Mouse (Mus musculus) spleen, adult 12 weeks (tissue): ENCODE data around the gene Tal1.

Source experiments
- DNase-seq: peaks from one replicate; pipeline ENCODE4 v3.0.0; 2022; ENCODE audit warnings: low spot score

The Tal1 gene

DNA sequence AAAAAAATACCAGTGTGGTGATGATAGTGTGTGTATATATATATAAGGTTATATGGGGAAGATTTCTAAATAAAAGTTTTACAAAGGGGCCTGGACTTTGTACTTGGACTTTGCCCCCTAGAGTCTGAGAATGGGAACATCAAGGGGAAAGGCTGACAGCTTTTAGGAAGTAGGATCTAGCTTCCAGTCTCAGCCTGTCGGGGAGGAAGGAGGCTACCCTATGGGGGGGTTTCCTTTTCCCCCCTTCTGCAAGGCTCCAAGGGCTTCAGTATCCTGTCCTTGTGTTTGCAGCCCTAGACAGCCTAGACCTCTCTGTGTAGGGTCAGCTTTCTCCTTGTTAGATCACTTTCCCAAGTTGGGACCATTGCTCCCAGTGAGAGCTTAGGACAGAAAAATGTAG lies 15.4 kb downstream of the Tal1 start:
- DNase-seq = no peak

DNA sequence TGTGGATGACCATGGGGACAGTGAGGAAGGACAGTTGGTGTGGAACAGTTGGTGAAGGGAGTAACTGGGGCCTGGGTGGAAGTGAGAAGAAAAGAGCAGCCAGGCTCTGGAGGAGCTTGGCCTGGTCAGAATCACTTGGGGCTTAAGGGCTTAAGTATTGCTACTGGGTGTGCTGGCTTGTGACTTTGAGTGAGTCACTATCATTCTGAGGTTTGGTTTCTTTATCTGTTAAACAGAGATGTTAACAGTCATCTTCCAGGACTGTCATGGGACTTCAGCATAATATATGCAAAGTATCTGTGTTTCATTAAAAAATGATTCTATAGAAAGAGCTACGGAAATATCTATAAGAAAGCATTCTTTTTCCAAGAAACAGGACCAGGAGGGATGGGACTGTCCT lies 18.6 kb downstream of the Tal1 start:
- no peak for DNase-seq

DNA sequence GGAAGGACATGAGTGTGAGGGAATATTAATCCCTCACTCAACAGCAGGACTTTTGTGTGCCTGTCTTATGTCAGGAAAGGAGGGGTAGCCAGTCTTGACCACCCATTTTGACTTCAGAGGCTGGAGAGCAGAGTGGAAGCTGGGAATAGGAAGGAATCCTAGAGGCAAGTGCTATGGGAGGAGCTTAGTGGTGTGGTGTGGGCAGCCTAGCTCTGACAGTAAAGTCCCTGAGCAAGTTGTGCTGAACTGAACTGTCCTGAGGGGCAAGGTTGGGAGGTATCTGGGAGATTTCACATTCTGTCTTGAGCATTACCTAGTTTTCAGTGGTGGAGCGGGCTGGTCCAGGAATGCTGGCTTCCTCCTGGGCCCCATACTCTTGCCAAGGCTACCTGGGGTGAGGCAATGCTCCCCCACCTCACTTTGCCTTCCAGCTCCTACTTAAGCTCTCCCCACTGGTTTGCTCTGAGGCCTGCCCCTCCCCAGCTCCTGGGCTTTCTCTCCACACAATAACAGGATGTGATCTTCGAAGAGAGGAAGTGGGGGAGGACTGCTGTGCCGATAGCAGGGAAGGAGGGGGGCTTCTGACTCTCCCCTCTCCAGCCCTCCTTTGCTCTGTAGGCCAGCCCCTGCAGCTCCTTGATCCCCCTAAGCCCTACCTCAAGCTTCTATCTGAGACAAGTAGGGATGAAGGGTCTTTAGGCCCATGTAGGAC lies 19.1 kb downstream of the Tal1 start:
- no peak for DNase-seq

DNA sequence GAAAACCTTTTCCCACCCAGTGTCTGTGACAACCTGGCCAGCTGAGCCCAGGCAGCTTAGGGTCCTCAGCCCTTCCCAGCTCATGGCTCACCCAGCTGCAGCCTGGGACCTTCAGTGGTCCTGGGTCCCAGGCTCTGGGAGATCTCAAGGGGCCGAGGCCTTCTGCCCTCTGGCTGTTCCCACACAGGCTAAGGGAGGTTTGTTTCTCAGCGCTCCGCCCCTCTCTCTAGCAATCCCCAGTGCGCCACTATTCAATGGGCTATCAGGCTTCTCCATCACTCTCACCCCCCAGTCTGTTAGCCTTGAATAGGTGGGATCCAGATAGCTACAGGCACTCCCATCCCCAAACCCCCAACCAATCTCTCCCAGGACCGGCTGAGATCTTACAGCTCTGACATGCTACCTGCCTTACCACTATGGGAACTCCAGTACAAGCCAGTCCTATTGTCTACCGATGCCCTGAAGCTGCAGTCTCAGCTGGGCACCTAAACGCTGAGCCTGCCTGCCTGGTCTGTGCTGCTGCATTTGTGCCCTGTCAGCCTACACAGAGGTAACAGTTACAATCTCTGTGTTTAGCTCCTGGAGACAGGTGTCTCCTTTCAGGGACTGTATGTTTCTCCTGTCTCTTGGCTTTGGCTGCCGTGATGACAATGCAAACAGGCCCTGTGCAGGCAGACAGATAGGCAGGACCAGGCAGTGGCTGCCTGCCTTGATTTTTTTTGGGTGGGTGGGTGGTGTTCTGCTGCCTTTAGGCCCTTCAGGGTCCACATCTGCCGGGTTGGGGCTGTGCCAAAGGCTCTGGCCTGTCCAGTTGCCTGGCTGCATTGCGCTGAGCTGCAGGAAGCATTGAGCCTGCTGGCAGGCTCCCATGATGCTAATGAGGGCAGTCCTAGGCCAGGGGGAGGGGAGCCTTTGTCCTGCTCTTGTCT lies 22.9 kb downstream of the Tal1 start:
- no peak for DNase-seq

- no peak for DNase-seq
Observed at GRCm38 (mm10) chr4:115079821-115080349, 23.7 kb downstream of the Tal1 start.

GRCm38 (mm10) chr4:115083031-115083430 lies 26.8 kb downstream of the Tal1 start:
- no peak for DNase-seq

- DNase-seq = peak; percentile 51
Observed at GRCm38 (mm10) chr4:115085522-115086095, 29.4 kb downstream of the Tal1 start.

- DNase-seq = no peak
Observed at GRCm38 (mm10) chr4:115086257-115086656, 30.0 kb downstream of the Tal1 start.

DNA sequence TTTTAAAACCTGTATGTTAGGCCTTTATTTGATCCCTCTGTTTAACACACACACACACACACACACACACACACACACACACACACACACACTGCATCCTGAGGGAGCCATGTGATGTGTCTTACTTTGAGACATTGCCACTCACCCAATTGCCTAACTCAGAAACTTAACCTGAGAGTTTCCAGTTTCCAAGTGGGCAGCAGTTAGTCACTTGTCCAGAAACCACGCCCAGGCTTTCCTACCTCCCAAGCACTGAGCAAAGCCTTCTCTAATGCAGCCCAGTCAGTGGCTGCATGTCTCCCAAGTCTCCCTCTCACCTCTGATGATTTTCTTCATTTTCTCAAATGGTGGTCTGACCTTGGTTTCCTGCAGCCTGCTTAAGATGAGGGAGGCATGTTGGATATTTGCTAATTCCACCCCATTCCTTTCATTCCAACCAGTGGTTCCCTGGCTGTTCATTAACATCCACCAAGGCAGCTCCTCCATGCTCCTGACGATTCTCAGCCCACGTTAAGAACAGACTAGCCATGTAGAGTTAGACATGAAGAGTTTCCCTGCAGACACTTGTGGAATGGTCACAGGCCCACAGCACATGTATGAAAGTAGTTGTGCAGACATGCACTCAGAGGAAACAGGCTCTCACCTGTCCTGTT lies 30.7 kb downstream of the Tal1 start:
- DNase-seq = no peak

DNA sequence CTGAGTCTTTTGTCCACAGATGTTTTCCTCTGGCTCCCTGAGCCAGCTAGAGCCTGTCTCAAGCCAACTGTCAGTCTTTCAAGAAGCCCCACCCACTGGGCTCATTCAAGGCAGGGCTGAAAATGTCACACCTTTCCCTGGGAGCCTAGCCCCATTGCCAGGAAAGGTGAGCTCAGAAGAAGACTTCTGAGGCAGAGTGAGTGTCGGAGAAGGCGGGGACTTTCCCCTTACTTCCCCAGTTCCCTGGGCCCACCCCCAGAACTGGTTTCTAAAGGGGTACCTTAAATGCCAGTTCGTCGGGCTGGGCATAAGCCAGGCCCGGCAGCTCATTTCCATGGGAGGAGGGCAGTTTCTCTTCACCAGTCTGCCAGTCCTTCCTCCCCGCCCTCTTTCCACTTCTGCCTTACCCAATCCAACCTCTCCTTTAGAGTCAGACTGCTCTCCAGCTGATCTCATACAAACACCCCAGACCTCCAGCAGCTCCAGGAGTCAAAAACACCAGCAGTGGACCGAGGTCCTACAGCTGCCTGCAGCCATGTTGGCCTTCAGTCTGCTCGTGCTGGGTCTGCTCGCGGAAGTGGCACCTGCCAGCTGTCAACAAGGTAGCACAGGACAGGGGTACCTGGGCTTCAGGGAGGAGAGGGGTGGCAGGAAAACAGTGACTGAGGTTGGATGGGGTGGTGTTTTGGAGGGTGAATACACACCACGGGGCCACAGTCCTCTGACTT lies 32.5 kb downstream of the Tal1 start, which contains the start of gene Pdzk1ip1:
Gene Pdzk1ip1, plus strand, starts transcription at position 98 of the 728 bp plus-strand sequence.
- DNase-seq = peak; percentile 62

DNA sequence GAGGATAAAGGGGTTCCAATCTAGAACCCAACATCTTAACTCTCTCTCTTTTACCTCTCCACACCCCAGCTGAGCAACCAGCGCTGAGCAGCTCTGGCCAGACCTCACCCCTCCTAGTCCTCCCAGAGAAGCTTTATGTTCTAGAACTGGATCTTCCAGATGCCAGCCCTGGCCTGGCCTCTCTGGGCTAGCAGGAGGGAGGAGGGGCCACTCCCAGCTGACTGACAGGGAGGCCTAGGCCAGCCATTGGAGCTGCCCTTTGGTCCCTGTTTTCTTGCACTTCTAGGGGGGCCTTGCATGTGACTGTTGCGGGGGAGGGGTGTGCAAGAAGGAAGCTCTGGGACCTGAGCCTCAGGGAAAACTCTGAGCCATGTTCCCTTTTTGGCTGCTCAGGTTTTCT lies 34.4 kb downstream of the Tal1 start:
- DNase-seq = no peak

DNA sequence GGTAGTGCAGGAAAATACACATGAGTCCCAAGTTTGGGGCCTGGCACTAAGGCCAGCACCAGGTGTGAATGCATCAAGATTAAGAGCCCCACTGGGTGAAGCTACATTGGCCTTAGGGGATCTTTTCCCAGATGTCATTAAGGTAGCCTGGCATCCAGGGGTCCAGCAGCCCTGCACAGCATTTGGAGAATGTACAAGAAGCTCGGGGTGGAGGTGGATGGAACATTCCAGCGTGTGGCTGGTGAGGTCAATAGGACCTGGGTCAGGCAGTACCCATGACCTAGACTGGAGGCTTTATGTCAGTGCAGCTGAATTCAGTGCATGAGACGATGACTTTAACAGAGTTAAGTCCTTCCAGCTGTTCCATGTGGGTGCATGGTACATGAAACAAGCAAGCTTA lies 35.6 kb downstream of the Tal1 start:
- no peak for DNase-seq

DNA sequence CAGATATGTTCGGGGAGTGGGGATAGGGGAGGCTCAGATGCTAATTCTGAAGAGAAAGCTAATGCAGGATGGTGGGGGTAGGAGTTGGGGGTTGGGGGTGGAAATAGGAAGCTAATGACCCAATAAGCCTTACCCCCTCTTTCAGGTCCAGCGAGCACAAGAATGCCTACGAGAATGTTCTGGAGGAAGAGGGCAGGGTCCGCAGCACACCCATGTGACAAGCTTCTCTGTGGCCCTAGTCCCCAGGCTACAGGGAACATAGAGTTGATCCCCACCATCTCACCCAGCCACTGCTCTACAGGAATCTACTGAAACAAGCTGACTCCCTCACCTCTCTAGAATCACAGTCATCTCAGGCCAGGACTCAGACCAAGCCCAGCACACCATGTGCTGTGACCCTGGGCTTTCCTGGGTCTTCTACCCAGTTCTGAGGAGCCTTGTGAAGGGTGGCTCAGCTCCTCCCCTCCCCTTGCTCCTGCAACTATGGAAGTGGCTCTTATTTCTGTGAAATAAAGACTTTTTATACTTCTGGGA lies 37.2 kb downstream of the Tal1 start:
- no peak for DNase-seq

- no peak for DNase-seq
Observed at GRCm38 (mm10) chr4:115094056-115094455, 37.8 kb downstream of the Tal1 start.

GRCm38 (mm10) chr4:115095671-115096434 lies 39.6 kb downstream of the Tal1 start:
- peak; percentile 85 for DNase-seq

GRCm38 (mm10) chr4:115096435-115097145 lies 40.4 kb downstream of the Tal1 start:
- peak; percentile 25 for DNase-seq

DNA sequence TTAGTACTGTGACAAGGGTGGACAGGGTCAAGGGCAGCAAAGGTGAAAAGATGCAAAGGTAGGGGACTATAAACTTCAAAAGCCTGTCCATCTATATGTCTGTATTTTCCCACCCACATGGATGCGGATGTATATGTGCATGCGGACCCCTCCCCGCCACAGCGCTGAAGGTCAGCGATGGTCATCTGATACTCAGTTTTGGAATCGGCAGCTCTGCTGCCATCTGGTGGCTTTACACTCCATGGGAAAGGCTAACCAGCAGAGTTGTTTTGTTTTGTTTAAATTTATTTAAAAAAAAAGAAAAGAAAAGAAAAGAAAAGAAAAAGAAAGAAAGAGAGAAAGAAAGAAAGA lies 40.9 kb downstream of the Tal1 start:
- peak; percentile 22 for DNase-seq

DNA sequence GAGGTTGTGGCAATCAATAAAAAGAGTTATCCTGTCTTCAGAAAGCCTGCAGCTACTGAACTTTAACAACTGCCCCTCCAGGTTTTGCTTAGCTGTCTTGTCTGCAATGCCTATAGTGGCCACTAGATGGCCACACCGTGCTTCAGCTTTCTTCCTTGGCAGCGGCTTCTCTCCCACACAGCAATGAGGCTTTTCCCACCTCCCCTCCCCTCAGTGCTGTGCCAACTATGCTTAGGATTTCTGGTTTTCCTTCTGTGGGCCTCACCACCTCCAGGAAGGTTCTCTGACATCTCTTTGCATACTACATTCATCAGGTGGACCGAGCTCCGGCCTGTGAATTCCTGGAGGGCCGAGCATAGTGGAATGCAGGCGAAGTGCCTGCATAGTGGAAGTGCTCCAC lies 45.5 kb downstream of the Tal1 start:
- peak; percentile 50 for DNase-seq

DNA sequence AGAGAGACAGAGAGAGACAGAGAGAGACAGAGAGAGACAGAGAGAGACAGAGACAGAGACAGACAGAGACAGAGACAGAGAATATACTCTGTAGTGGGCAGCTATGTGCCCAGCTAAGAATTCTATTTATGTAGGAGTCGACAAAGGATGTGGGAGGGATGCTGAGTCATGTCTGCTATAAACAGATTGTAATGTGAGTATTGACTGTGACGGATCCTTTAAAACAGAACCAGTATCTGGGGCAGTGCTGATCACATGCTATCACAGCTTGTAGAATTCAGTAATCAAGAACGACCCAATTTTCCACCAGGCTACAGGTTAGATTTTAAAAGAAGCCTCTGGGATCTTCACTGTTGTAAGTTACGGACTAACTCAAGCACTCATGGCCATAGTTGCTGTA lies 47.3 kb downstream of the Tal1 start:
- DNase-seq = no peak

DNA sequence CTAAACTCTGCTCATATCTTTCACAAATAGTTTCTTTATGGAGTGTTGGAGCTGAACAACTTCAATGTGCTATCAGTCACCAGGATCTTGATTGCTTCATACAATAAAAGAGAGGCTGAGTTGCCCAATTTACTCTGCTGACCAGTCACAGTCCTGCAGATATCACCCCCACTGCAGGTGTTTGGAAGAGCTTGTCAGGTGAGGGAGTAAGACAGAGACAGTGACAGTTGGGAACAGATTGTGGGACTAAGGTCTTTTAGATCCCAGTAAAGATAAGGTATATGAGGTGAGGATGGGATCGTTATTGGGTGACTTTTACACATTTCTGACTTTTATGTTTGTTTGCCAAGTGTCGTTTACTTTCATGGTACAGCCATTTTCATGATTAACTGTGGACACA lies 54.9 kb downstream of the Tal1 start:
- no peak for DNase-seq
